Mouse (Mus musculus): ENCODE measurements around the gene Zfp280c. TPM values are rescaled to one million over a fixed set of nuclear protein-coding genes. Genes with fewer than 3 reads are reported as not detected.

Zfp280c gene
- 4.9 and 5.4 TPM in 2 replicates for polyA plus RNA-seq (2015; fragmentation: Nextera tagmentation; extraction: Ambion mirVana)

GRCm38 (mm10) chrX:48594099-48594760, at the start of gene Zfp280c:
Gene Zfp280c, minus strand, starts transcription at chrX:48594504.

GRCm38 (mm10) chrX:48623379-48624053, 29.2 kb upstream of the Zfp280c start, which contains the start of gene Slc25a14:
Gene Slc25a14, plus strand, starts transcription at chrX:48623413.

GRCm38 (mm10) chrX:48518808-48519548, 75.3 kb downstream of the Zfp280c start, which contains the start of gene Rab33a:
Gene Rab33a, plus strand, starts transcription at chrX:48519285.

GRCm38 (mm10) chrX:48513166-48513807, 81.0 kb downstream of the Zfp280c start, which contains the start of gene Aifm1:
Gene Aifm1, minus strand, starts transcription at chrX:48513563.

Small RNAs within 50 kb of the gene (microRNA-seq; reads per million reads assigned to microRNA genes)
- not detected for gene Gm27828 (ENCODE audit: borderline replicate concordance, insufficient number of aligned reads)

Other genes with a start within 250 kb of the Zfp280c start
- gene Elf4, start 131.4 kb downstream of the Zfp280c start, polyA plus RNA-seq (2015; fragmentation: Nextera tagmentation; extraction: Ambion mirVana): 2.7 and 3.2 TPM in 2 replicates
- gene Aifm1, start 80.9 kb downstream of the Zfp280c start, polyA plus RNA-seq (2015; fragmentation: Nextera tagmentation; extraction: Ambion mirVana): 77.5 and 172 TPM in 2 replicates
- gene Rab33a, start 75.2 kb downstream of the Zfp280c start, polyA plus RNA-seq (2015; fragmentation: Nextera tagmentation; extraction: Ambion mirVana): 46.1 and 61.0 TPM in 2 replicates
- 17.7 and 21.0 TPM in 2 replicates for gene Slc25a14, start 28.9 kb upstream of the Zfp280c start, polyA plus RNA-seq (2015; fragmentation: Nextera tagmentation; extraction: Ambion mirVana)
- gene Gpr119, start 80.0 kb upstream of the Zfp280c start, polyA plus RNA-seq (2015; fragmentation: Nextera tagmentation; extraction: Ambion mirVana): 0.23 and 0.32 TPM in 2 replicates
- 12.1 and 13.7 TPM in 2 replicates for gene Rbmx2, start 100.5 kb upstream of the Zfp280c start, polyA plus RNA-seq (2015; fragmentation: Nextera tagmentation; extraction: Ambion mirVana)